Mouse (Mus musculus): ENCODE data around the gene Ctcf. TPM values are rescaled to one million over a fixed set of nuclear protein-coding genes. Genes with fewer than 3 reads are reported as not detected.
A peak's percentile ranks its signal among the peaks of the same experiment; 100 is the strongest.

Ctcf gene
- polyA plus RNA-seq, 1 experiment from 2014 or later, result 152 TPM

DNA sequence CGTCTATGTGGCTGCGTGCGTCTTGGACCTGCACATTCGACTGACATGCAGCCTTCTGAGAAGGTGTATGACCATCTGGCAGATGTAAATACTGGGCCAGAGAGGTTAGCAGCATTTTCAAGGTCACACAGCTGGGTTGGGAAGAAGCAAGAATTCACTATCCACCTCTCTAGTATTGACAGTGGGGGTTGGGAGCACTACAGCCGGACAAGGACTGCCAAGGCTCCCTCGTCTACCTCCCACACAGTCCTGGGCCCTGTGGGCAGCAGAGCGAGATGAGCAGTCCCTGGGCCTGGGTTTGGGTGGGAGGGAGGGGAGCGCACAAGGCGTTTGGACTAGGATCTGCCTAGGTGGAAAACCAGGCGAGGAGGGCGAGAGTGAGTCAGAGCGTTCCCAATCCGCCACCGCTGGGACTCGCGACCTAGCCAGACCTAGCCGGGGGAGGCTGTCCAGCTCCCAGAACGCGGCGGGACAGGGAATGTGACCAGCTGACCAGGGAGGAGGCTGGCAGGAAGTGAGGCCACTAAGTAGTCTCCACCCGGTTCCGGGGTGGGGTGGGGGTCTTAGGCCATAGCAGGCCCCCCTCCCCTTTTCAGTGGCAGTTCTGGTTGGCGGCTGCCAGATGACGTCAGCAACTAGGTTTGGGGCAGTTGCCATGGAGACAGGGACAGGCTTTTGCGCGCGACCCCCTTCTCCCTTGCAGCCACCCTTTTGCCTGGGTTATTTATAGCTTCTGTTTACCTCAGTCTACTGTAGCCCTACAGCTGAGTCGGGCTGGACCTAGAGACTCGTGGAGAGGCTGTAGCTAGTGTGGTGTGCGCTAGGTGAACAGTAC lies 30.0 kb upstream of the Ctcf start:
- Histone ChIP-seq H3K9me3 (no peaks in the 10 kb centered on the region), H3K27ac (replicated peaks) (peak overlapping the region; percentile 92), H3K4me3 (peak overlapping the region; percentile 90), H3K9ac (replicated peaks) (peak overlapping the region; percentile 89), H3K36me3 (no peaks in the 10 kb centered on the region), H3K27me3 (no peaks in the 10 kb centered on the region), H3K4me1 (peaks cover 28% of the 10 kb centered on the region), H3K4me2 (replicated peaks) (peak overlapping the region; percentile 93)
- WGBS, result 2% methylated on average over 30 of the region's 30 CpGs
- peak; percentile 68 for ATAC-seq (replicated peaks)

DNA sequence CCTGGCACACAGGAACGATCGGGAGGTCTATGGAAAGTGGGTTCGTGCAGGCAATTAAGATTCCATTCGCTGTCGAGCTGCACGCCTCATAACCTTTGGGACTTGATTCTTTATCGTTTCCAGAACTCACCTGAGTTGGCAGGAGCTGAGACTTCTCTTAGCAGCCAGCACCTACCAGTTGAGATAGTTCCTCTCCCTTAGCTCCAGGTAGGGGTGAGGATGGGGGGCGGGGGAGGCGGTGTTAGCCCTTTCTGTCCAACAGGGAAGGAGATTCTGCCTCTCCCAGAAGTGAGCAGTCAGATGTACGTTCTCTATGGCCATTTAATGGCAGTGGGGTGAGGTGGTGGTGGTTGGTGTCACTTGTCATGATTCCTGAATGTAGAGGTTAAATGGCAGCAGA lies 29.3 kb upstream of the Ctcf start:
- Histone ChIP-seq H3K9ac (replicated peaks) (peak overlapping the region; percentile 89), H3K4me2 (replicated peaks) (peak overlapping the region; percentile 93), H3K36me3 (no peaks in the 10 kb centered on the region), H3K9me3 (no peaks in the 10 kb centered on the region), H3K4me1 (peaks cover 28% of the 10 kb centered on the region), H3K27ac (replicated peaks) (peak overlapping the region; percentile 92), H3K4me3 (peak overlapping the region; percentile 90), H3K27me3 (peaks cover 1% of the 10 kb centered on the region; the same call in 1 of the 2 replicates)
- no peak for ATAC-seq (replicated peaks)
- WGBS, result 4% methylated on average over 10 of the region's 10 CpGs

DNA sequence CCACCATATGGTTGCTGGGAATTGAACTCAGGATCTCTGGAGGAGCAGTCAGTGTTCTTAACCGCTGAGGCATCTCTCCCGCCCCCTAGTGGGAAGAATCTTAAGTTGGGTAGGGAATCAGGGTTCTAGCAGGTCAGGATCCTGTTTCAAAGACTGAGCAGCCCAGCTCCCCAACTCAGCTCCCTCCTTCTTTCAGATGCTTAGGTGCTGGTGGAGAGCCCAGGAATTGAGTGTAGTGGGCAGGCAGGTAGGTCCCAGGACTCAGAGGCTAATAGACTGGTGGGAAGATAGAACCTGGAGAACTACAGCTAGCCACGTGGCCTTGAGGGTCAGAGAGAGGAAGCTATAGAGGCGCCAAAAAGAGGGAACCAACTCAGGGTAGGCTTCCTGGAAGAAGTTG lies 28.7 kb upstream of the Ctcf start:
- Histone ChIP-seq H3K27ac (replicated peaks) (no peak overlapping the region), H3K36me3 (no peaks in the 10 kb centered on the region), H3K4me3 (no peak overlapping the region), H3K4me1 (peaks cover 28% of the 10 kb centered on the region), H3K4me2 (replicated peaks) (no peak overlapping the region), H3K9me3 (no peaks in the 10 kb centered on the region), H3K27me3 (peaks cover 7% of the 10 kb centered on the region; the same call in 1 of the 2 replicates), H3K9ac (replicated peaks) (no peak overlapping the region)
- no peak for ATAC-seq (replicated peaks)
- 40% methylated on average over 4 of the region's 4 CpGs for WGBS

DNA sequence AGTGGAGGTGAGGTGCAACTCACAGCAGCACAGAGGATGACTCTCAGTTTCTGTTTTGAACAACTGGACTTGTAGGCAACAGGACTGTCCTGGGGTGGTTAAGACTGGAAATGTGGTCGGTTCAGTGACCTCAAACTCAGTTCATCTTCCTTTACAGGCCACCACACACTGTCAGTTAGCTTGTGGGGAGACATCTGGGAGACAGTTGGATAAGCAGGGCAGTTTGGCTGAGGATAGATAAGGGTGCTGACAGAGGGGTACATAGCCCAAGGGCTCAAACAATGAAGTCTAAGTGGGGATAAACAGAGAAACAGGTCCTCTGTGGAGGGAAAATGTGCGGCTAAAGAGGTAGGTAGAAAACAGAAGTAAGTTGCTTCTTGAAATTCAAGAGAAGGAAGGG lies 27.0 kb upstream of the Ctcf start:
- H3K4me1 ChIP-seq, result peaks cover 44% of the 10 kb centered on the region
- peaks cover 13% of the 10 kb centered on the region; the same call in 1 of the 2 replicates for H3K27me3 ChIP-seq
- H3K27ac ChIP-seq (replicated peaks), result no peak overlapping the region
- ATAC-seq (replicated peaks), result no peak
- 86% methylated on average over 2 of the region's 2 CpGs for WGBS
- H3K4me3 ChIP-seq, result no peak overlapping the region
- H3K4me2 ChIP-seq (replicated peaks), result no peak overlapping the region
- H3K36me3 ChIP-seq, result no peaks in the 10 kb centered on the region
- H3K9ac ChIP-seq (replicated peaks), result no peak overlapping the region
- no peaks in the 10 kb centered on the region for H3K9me3 ChIP-seq

DNA sequence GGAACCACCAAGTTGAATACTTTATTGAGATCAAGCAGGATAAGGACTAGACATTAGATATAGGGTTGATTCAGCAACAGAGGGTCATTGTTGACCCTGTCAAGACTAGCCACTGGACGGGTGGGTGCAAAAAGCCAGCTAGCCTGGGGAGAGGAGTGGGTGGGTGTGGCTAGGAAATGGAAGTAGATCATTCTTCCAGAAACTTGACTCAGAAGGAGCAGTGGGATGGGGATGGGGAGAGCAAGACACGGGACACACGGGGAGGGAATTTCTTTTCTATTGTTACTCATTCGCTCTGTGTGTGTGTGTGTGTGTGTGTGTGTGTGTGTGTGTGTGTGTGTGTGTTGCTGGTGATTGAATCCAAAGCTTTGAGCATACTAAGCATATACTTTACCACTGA lies 26.6 kb upstream of the Ctcf start:
- 77% methylated on average over 4 of the region's 4 CpGs for WGBS
- no peak overlapping the region for H3K27ac ChIP-seq (replicated peaks)
- no peak for ATAC-seq (replicated peaks)

DNA sequence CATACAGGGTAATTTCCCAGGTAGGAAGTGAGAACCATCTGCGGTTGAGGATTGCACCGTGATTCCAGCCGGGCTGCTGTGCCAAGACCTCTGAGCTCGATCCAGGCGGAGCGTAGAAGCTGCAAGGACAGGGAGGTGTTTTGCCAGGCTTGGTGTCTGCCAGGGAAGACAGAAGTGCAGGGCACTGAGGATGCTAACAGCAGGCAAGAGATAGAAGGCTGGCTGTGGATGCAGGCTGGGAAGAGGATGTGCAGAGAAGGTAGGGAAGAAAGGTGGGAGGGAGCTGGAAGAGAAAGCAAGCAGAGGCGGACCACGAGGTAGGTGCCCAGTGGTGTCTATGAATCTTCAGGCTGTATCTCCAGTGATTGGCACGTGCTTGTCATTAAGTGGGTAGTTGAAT lies 24.5 kb upstream of the Ctcf start:
- H3K4me3 ChIP-seq, result no peak overlapping the region
- no peaks in the 10 kb centered on the region for H3K9me3 ChIP-seq
- 84% methylated on average over 9 of the region's 9 CpGs for WGBS
- H3K9ac ChIP-seq (replicated peaks), result no peak overlapping the region
- H3K27ac ChIP-seq (replicated peaks), result no peak overlapping the region
- peaks cover 20% of the 10 kb centered on the region for H3K36me3 ChIP-seq
- peaks cover 29% of the 10 kb centered on the region for H3K4me1 ChIP-seq
- H3K27me3 ChIP-seq, result peaks cover 13% of the 10 kb centered on the region; the same call in 1 of the 2 replicates
- no peak for ATAC-seq (replicated peaks)
- H3K4me2 ChIP-seq (replicated peaks), result no peak overlapping the region

More for the DNA sequence above, 26.6 kb upstream of the Ctcf start:
- peaks cover 43% of the 10 kb centered on the region for H3K4me1 ChIP-seq
- no peak overlapping the region for H3K4me2 ChIP-seq (replicated peaks)
- no peak overlapping the region for H3K4me3 ChIP-seq
- no peak overlapping the region for H3K9ac ChIP-seq (replicated peaks)
- H3K36me3 ChIP-seq, result no peaks in the 10 kb centered on the region
- no peaks in the 10 kb centered on the region for H3K9me3 ChIP-seq
- H3K27me3 ChIP-seq, result peaks cover 13% of the 10 kb centered on the region; the same call in 1 of the 2 replicates

DNA sequence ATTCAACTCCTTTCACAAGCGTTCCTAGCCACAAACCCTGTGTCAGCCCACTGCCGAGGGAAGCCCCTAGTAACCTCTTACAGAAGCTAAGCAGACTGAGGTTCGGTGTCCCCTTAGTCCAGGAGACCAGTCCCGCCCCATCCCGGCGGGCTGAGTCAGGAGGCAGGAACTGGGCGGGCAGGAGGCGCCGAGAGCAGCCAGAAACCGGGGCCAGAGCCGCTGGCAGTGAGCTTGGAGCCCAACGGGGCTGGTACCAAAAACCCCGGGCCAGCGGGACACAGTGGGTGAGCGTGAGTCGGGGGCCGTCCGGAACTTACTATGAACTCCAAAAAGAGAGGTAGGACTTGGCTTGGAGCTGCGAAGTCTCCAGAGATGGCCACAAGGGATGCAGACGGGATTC lies 23.3 kb upstream of the Ctcf start:
- 4% methylated on average over 20 of the region's 20 CpGs for WGBS
- peaks cover 19% of the 10 kb centered on the region for H3K4me1 ChIP-seq
- peak overlapping the region; percentile 82; the same call in 1 of the 2 replicates for H3K4me2 ChIP-seq (replicated peaks)
- H3K4me3 ChIP-seq, result peak overlapping the region; percentile 11
- H3K9ac ChIP-seq (replicated peaks), result no peak overlapping the region
- H3K36me3 ChIP-seq, result peaks cover 32% of the 10 kb centered on the region
- H3K27ac ChIP-seq (replicated peaks), result no peak overlapping the region
- ATAC-seq (replicated peaks), result no peak
- H3K27me3 ChIP-seq, result peaks cover 13% of the 10 kb centered on the region; the same call in 1 of the 2 replicates
- no peaks in the 10 kb centered on the region for H3K9me3 ChIP-seq

DNA sequence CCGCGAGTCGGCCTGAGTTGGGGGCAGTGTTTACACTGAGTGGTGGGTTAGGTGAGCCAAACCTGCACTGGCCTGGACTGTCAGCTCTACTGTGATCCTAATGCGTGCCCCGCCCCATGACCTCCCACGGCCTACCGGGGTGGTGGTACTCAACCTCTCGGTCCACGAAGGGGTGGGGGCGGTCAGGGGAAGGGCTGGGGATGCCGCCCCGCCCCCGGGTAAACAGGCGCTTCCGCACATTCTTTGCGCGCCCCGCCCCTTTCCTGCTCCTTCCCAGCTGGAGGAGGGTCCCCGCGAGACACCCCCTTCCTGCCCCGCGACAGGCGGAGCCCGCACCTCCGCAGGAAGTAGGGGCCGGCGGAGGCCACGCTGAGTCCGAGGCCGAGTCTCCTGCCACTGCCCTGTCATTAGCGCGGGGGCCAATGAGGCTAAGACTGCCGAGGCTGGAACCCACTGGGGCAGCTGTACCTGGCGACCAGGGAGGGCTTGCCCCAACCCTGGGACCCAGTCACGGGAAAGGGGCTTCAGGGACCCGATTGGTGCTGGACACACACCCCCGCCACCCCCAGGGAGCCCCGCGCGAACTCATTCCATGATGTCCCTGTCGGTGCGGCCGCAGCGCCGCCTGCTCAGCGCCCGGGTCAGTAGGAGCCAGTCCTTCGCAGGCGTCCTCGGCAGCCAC lies 22.4 kb upstream of the Ctcf start:
- Histone ChIP-seq H3K9me3 (no peaks in the 10 kb centered on the region), H3K9ac (replicated peaks) (peak overlapping the region; percentile 50)
- WGBS, result 2% methylated on average over 50 of the region's 50 CpGs

DNA sequence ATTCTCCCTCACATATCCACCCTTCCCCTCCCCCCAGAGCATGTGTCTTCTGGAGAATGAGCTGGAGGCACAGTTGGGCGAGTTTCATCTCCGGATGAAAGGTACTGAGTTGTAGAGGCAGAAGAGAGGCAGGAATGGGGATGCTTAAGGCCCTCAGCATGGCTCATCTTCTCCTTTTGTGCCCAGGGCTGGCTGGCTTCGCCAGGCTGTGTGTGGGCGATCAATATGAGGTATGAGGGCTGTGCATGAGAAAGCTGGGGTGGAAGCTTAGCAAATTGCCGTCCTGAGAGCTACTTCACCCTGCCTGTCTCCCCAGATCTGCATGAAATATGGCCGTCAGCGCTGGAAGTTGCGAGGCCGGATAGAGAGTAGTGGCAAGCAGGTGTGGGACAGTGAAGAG lies 20.4 kb upstream of the Ctcf start:
- ATAC-seq (replicated peaks), result no peak
- Histone ChIP-seq H3K27ac (replicated peaks) (no peak overlapping the region), H3K27me3 (peaks cover 13% of the 10 kb centered on the region; the same call in 1 of the 2 replicates), H3K9ac (replicated peaks) (no peak overlapping the region), H3K36me3 (peaks cover 57% of the 10 kb centered on the region), H3K4me1 (peaks cover 19% of the 10 kb centered on the region), H3K4me2 (replicated peaks) (no peak overlapping the region), H3K9me3 (no peaks in the 10 kb centered on the region), H3K4me3 (no peak overlapping the region)
- WGBS, result 89% methylated on average over 9 of the region's 9 CpGs

More for the DNA sequence above, 22.4 kb upstream of the Ctcf start:
- Histone ChIP-seq H3K4me1 (peaks cover 19% of the 10 kb centered on the region), H3K27me3 (peaks cover 13% of the 10 kb centered on the region; the same call in 1 of the 2 replicates), H3K4me2 (replicated peaks) (peak overlapping the region; percentile 82), H3K4me3 (peak overlapping the region; percentile 41), H3K36me3 (peaks cover 41% of the 10 kb centered on the region), H3K27ac (replicated peaks) (no peak overlapping the region)
- ATAC-seq (replicated peaks), result peak; percentile 46

DNA sequence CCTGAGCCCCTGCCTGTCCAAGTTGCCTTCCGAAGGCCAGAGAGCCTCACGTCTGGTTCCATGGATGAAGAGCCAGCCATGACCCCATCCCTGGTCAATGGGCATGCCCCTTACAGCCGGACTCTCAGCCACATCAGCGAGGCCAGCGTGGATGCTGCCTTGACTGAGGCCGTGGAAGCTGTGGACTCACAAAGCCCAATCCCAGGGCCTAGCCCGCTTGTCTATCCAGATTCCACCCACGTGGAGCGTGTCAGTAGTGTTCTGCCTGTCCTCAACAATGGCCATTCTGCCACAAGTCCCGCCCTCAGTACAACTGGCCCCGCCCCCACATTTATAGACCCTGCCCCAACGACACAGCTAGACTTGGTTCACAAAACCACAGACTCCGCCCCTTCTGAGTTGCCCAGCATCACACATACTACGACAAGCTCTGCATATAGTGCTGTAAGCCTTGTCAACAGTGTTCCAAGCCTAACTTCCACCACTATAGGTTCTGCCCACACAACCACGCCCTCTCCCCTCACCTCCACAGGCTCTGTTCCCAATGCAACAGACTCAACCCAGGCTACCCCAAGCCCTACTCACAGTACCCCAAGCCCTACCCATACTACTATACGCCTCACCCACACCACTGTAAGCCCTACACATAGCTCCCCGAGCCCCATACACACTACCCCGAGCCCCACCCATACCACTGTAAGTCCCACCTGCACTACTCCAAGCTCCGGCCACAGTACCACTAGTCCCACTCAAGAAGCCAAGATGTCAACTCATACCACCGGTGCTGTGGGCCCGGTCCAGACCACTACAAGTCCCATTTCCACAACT lies 18.7 kb upstream of the Ctcf start:
- no peak overlapping the region for H3K4me3 ChIP-seq
- WGBS, result 88% methylated on average over 21 of the region's 21 CpGs
- peaks cover 64% of the 10 kb centered on the region for H3K36me3 ChIP-seq
- peaks cover 33% of the 10 kb centered on the region for H3K4me1 ChIP-seq
- no peaks in the 10 kb centered on the region for H3K9me3 ChIP-seq
- peaks cover 5% of the 10 kb centered on the region; the same call in 1 of the 2 replicates for H3K27me3 ChIP-seq
- H3K9ac ChIP-seq (replicated peaks), result no peak overlapping the region
- H3K27ac ChIP-seq (replicated peaks), result no peak overlapping the region
- no peak for ATAC-seq (replicated peaks)
- H3K4me2 ChIP-seq (replicated peaks), result no peak overlapping the region

DNA sequence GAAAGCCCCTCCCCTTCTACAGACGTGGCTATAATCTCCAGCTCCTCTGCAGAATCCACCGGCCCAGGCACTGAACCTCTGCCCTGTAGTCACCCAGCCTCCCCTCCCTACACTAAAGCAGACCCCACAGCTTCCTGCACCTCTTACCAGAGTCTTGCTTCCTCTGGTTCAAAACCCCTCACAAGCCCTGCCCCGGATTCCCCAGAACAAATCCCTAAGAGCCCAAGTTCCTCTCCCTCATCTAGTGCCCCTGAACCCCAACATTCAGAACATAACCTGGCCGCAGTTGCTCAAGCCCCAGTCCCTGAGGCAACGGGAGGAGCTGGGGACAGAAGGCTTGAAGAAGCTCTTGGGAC lies 18.1 kb upstream of the Ctcf start:
- 94% methylated on average over 5 of the region's 5 CpGs for WGBS
- Histone ChIP-seq H3K9me3 (no peaks in the 10 kb centered on the region), H3K27ac (replicated peaks) (no peak overlapping the region), H3K4me2 (replicated peaks) (no peak overlapping the region), H3K9ac (replicated peaks) (no peak overlapping the region), H3K4me3 (no peak overlapping the region), H3K36me3 (peaks cover 64% of the 10 kb centered on the region), H3K4me1 (peaks cover 33% of the 10 kb centered on the region), H3K27me3 (no peaks in the 10 kb centered on the region; the same call in 1 of the 2 replicates)
- no peak for ATAC-seq (replicated peaks)

Measured in forebrain, embryonic 15.5 days (tissue).